Mouse (Mus musculus) neutrophil, adult 59 days (primary cell): Measurements from ENCODE around the gene Coq10b. TPM values are rescaled to one million over a fixed set of nuclear protein-coding genes. Genes with fewer than 3 reads are reported as not detected.

Experiments
- total RNA-seq, 2 experiments: library from RNA; stranded (reverse); gene quantifications; 1 replicate in 1 of 2; 2 replicates in 1 of 2; pipeline ENCODE4 v1.2.4; 2023

Coq10b gene
- total RNA-seq = 10 to 100 TPM; 29.8 to 31.7 TPM

DNA sequence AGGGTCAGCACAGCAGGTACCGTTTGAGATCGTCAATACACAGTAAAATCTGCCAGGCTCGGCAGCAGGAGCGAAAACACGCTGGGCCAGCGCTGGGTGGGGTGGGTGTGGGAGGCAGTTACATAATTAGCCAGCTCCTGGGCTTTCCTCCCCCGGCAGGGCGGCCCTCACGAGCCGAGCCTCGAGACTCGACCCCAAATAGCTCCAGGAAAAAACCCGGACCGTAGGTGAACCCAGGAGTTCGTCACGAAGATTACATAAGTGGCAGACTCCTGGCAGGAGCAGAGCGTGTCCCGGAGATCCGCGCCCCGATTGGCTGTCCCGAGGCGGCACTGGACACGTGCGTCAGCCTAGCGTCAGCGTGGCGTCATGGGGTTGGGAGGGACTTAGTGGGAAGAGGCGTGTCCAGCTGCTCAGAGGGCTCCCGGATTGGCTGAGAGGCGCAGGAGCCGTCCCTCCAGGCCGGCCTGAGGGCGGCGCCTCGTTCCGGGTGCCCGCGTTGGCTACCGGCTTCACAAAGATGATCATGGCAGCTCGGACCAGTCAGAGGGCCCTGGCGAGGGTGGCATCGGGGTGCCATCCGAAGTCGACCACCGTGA, at the start of gene Coq10b:
Gene Coq10b (plus strand): TSS at position 416 of the 599 bp plus-strand sequence.

DNA sequence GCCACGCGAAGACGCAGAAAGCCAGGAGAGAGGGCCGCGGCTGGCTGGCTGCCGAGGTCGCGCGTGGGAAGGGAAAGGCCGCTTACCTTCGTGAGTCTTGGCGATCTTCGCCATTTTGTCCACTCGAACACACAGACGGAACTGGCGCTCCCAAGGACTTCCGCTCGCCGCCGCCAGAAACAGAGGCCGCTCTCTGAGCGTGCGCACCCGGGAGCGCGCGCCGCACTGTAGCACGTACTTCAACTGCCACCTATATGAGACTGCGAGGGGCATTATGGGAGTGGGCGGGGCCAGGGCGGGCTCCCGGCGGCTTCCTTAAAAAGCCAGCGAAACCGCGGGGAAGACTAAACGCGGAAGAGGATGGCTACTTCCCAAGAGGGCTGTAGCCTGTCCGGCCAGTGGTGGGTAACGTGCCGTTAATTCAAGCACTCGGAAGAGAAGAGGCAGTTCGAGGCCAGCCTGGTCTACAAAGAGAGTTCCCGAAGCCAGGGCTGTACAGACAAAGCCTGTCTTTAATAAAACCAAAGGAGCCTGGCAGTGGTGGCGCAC, 25.2 kb upstream of the Coq10b start, which contains the start of gene Sf3b1:
Gene Sf3b1 (minus strand): TSS at position 229 of the 549 bp plus-strand sequence.

DNA sequence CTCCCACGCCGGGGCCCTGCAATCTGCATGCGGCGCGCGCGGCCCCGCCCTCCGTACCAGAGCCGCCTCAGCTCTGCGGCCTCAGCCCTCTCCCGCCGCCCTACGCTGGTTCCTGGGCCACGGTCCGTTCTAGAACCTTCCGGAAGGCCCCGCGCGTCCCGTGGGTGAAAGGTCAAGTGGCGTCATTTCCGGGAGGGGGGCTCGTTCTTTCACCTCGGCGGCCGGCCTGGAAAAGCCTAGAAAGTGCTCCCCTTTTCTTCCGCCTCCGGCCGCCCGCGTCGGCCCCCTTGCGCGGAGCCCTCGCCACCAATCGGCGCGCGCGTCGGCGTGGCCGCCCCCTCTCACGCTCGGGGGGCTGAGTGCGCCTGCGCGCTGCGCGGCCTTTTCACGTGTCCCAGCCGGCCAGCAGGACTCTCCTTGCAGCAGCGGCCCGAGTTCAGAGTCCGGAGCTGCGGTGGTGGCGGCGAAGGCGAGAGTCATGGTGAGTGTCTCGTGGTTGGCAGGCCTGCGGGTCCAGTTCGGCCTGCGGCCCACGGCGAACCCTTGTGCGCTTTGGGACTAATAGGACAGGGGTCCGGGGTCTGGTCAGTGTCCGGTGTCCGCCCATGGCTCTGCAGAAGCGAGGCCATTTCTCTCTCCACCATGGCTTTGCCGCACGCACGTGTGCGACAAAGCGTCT, 35.5 kb downstream of the Coq10b start, which contains the start of the genes Hspe1 and Hspd1:
Gene Hspe1 (plus strand): TSS at position 201 of the 679 bp plus-strand sequence.
Gene Hspd1 (minus strand): TSS at position 312 of the 679 bp plus-strand sequence.

Other genes with a start within 250 kb of the Coq10b start
- 100 to 1,000 TPM; 279 to 285 TPM for gene Ankrd44, start 126.4 kb upstream of the Coq10b start, total RNA-seq
- 100 to 1,000 TPM; 221 to 233 TPM for gene Sf3b1, start 25.3 kb upstream of the Coq10b start, total RNA-seq
- gene Hspe1, start 35.4 kb downstream of the Coq10b start, total RNA-seq = 10 to 100 TPM; 27.5 to 38.3 TPM
- gene Hspd1, start 35.5 kb downstream of the Coq10b start, total RNA-seq = 10 to 100 TPM; 48.2 to 51.4 TPM
- gene Mob4, start 78.5 kb downstream of the Coq10b start, total RNA-seq = 10 to 100 TPM; 44.1 to 49.9 TPM
- gene Rftn2, start 174.0 kb downstream of the Coq10b start, total RNA-seq = 1 to 10 TPM in 1 of 2 experiments, under 1 TPM in 1; 0.40 to 1.1 TPM
- gene Mars2, start 184.4 kb downstream of the Coq10b start, total RNA-seq = 1 to 10 TPM; 1.8 to 2.1 TPM